13 mouse cellular contexts compared by ENCODE assay signal in the genomic region with DNA sequence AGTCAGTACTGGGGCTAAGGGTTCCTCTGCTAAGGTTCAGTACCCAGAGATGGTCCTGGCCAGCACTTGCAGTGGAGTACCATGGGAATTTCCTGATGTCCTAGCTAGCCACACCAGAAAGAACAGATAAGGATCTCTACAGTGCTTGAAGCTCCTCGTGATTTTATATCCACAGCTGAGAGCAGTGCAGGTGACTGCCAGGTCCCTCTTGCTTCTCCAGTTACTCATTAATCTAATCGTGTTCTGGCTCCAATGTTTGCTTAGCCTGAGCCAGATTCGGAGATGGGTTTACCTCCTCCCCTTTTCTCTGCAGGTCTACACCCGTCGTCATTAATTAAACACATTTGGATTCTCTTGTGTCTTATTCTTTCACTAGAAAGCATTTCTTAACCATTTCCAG.
A peak's percentile ranks its signal among the peaks of the same experiment; 100 is the strongest.
DNase-seq lines count a peak whose midpoint lies in the region; ATAC-seq and TF ChIP-seq lines count a peak whose summit lies in the region.
"Had no signal": no experiment of that assay in that cellular context is flagged by ENCODE, and none has a peak within 500 bp of the region (broad histone marks: within the 10 kb centered on the region; RNA-seq: fewer than 3 reads in every experiment).

No protein-coding gene starts in this region.

- H3K9me3 ChIP-seq in intestine, embryonic 16.5 days (ENCODE audit: control insufficient read depth, low read length): no peaks in the 10 kb centered on the region
- no peaks in the 10 kb centered on the region for H3K9me3 ChIP-seq in kidney, postnatal 0 days (replicated peaks; ENCODE audit: low read length)
- no peaks in the 10 kb centered on the region for H3K9me3 ChIP-seq in stomach, embryonic 14.5 days (ENCODE audit: control insufficient read depth, low read depth, low read length)
- H3K9me3 ChIP-seq in heart, embryonic 10.5 days: no peaks in the 10 kb centered on the region
- H3K9me3 ChIP-seq: embryonic facial prominence, embryonic 12.5 days; forebrain, embryonic 10.5 days; neural tube, embryonic 15.5 days had no signal

- H3K79me2 ChIP-seq in liver, adult 2 months (ENCODE audit: control insufficient read depth, insufficient read depth, low read length): no peaks in the 10 kb centered on the region

- ATAC-seq in intestine, embryonic 16.5 days: peak; percentile 94
- peak; percentile 72; the same call in 1 of the 2 replicates for ATAC-seq in kidney, postnatal 0 days (replicated peaks; ENCODE audit: low FRiP score, low read depth)
- ATAC-seq in stomach, embryonic 14.5 days (ENCODE audit: insufficient number of reproducible peaks, insufficient read depth, low FRiP score, low read depth): 0 out of 2 replicates have a peak, but pooled peaks have one; percentile 63

- TF ChIP-seq POLR2A in liver, adult 2 months (IDR thresholded peaks at IDR 0.05; ENCODE audit: extremely low read depth, insufficient read depth, low read length): no peak

- 18% methylated on average over 5 of the region's 5 CpGs for WGBS in liver, adult 2 months
- 26% methylated on average over 5 of the region's 5 CpGs for WGBS in intestine, embryonic 16.5 days
- 9% methylated on average over 5 of the region's 5 CpGs for WGBS in kidney, postnatal 0 days
- WGBS in stomach, embryonic 14.5 days: 17% methylated on average over 5 of the region's 5 CpGs
- WGBS in heart, embryonic 10.5 days: 45% methylated on average over 5 of the region's 5 CpGs

- H3K4me1 ChIP-seq in liver, adult 2 months (ENCODE audit: control insufficient read depth, insufficient read depth, low read length): peaks cover 6% of the 10 kb centered on the region
- 0 out of 2 replicates have a peak, but pooled peaks cover 4% of the 10 kb centered on the region for H3K4me1 ChIP-seq in intestine, embryonic 16.5 days (ENCODE audit: control insufficient read depth, insufficient read depth, low read length)
- H3K4me1 ChIP-seq in kidney, postnatal 0 days (replicated peaks; ENCODE audit: insufficient read depth, low read length): no peaks in the 10 kb centered on the region
- 0 out of 2 replicates have a peak, but pooled peaks cover 3% of the 10 kb centered on the region for H3K4me1 ChIP-seq in stomach, embryonic 14.5 days (ENCODE audit: control insufficient read depth, insufficient read depth, low read length)
- H3K4me1 ChIP-seq in heart, embryonic 10.5 days: no peaks in the 10 kb centered on the region
- H3K4me1 ChIP-seq: forebrain, embryonic 10.5 days had no signal

- no peak for TF ChIP-seq CTCF in liver, adult 2 months (IDR thresholded peaks at IDR 0.05; ENCODE audit: low read depth, low read length)
- TF ChIP-seq CTCF in kidney, postnatal 0 days (IDR thresholded peaks at IDR 0.05; ENCODE audit: low read depth): no peak

- no peak overlapping the region for H3K4me2 ChIP-seq in intestine, embryonic 16.5 days (ENCODE audit: low read depth, low read length)
- H3K4me2 ChIP-seq in kidney, postnatal 0 days (ENCODE audit: low read length): no peak overlapping the region
- no peak overlapping the region for H3K4me2 ChIP-seq in stomach, embryonic 14.5 days (replicated peaks; ENCODE audit: low read depth, low read length)
- H3K4me2 ChIP-seq: embryonic facial prominence, embryonic 12.5 days; neural tube, embryonic 15.5 days had no signal

- no peak overlapping the region for H3K4me3 ChIP-seq in liver, adult 2 months (ENCODE audit: insufficient read depth, low read depth, low read length)
- H3K4me3 ChIP-seq in intestine, embryonic 16.5 days (ENCODE audit: low read length): no peak overlapping the region
- H3K4me3 ChIP-seq in kidney, postnatal 0 days (replicated peaks; ENCODE audit: low read depth, low read length): no peak overlapping the region
- H3K4me3 ChIP-seq in stomach, embryonic 14.5 days (ENCODE audit: low read depth, low read length): no peak overlapping the region
- H3K4me3 ChIP-seq in heart, embryonic 10.5 days: no peak overlapping the region
- H3K4me3 ChIP-seq: embryonic facial prominence, embryonic 12.5 days; forebrain, embryonic 10.5 days; neural tube, embryonic 15.5 days had no signal

- no peaks in the 10 kb centered on the region for H3K36me3 ChIP-seq in liver, adult 2 months (ENCODE audit: control insufficient read depth, insufficient read depth, low read length)
- no peaks in the 10 kb centered on the region for H3K36me3 ChIP-seq in intestine, embryonic 16.5 days (ENCODE audit: control insufficient read depth, insufficient read depth, low read length)
- no peaks in the 10 kb centered on the region for H3K36me3 ChIP-seq in kidney, postnatal 0 days (ENCODE audit: insufficient read depth, low read length)
- H3K36me3 ChIP-seq in stomach, embryonic 14.5 days (ENCODE audit: control insufficient read depth, insufficient read depth, low read length): no peaks in the 10 kb centered on the region
- H3K36me3 ChIP-seq in heart, embryonic 10.5 days: no peaks in the 10 kb centered on the region
- H3K36me3 ChIP-seq: embryonic facial prominence, embryonic 12.5 days; forebrain, embryonic 10.5 days; neural tube, embryonic 15.5 days had no signal

- 0 out of 2 replicates have a peak overlapping the region, but pooled peaks have one; percentile 23 for H3K27ac ChIP-seq in liver, adult 2 months (replicated peaks; ENCODE audit: insufficient read depth, low read depth, low read length)
- no peak overlapping the region for H3K27ac ChIP-seq in intestine, embryonic 16.5 days (ENCODE audit: low read length)
- no peak overlapping the region for H3K27ac ChIP-seq in kidney, postnatal 0 days
- no peak overlapping the region for H3K27ac ChIP-seq in stomach, embryonic 14.5 days (ENCODE audit: low read length)
- H3K27ac ChIP-seq in heart, embryonic 10.5 days: no peak overlapping the region
- H3K27ac ChIP-seq: embryonic facial prominence, embryonic 12.5 days; forebrain, embryonic 10.5 days; macrophage; neural tube, embryonic 15.5 days had no signal

- peak; percentile 95 for DNase-seq in liver, adult 2 months (ENCODE audit: extremely low read depth, low read depth, low spot score)
- no peak for DNase-seq in liver
- DNase-seq in kidney, postnatal 0 days (ENCODE audit: low spot score): peak; percentile 40
- DNase-seq in urinary bladder, postnatal 14 days (ENCODE audit: low spot score): no peak
- DNase-seq in heart, embryonic 10.5 days (ENCODE audit: low spot score): no peak
- DNase-seq: heart, adult 18-20 months; thymus, postnatal 14 days had no signal

- H3K9ac ChIP-seq in liver, adult 2 months (ENCODE audit: low read depth, low read length): no peak overlapping the region
- no peak overlapping the region for H3K9ac ChIP-seq in intestine, embryonic 16.5 days (ENCODE audit: low read depth, low read length)
- no peak overlapping the region for H3K9ac ChIP-seq in kidney, postnatal 0 days (ENCODE audit: low read depth, low read length)
- H3K9ac ChIP-seq in stomach, embryonic 14.5 days (replicated peaks; ENCODE audit: low read depth, low read length): no peak overlapping the region
- H3K9ac ChIP-seq: embryonic facial prominence, embryonic 12.5 days; neural tube, embryonic 15.5 days had no signal

- H3K27me3 ChIP-seq in liver, adult 2 months (ENCODE audit: control insufficient read depth, insufficient read depth, low read length): no peaks in the 10 kb centered on the region
- no peaks in the 10 kb centered on the region for H3K27me3 ChIP-seq in intestine, embryonic 16.5 days (replicated peaks; ENCODE audit: control insufficient read depth, insufficient read depth, low read length)
- no peaks in the 10 kb centered on the region for H3K27me3 ChIP-seq in kidney, postnatal 0 days (ENCODE audit: insufficient read depth, low read length)
- H3K27me3 ChIP-seq in stomach, embryonic 14.5 days (ENCODE audit: control insufficient read depth, insufficient read depth, low read length): no peaks in the 10 kb centered on the region
- no peaks in the 10 kb centered on the region for H3K27me3 ChIP-seq in heart, embryonic 10.5 days (ENCODE audit: insufficient read depth, poor library complexity, severe bottlenecking)
- H3K27me3 ChIP-seq: embryonic facial prominence, embryonic 12.5 days; neural tube, embryonic 15.5 days had no signal

Comparison
In these comparisons a context has a peak if more than half of its experiments do, and no peak if none do; other contexts are left out.
1. DNase-seq: peak in liver, adult 2 months (single experiment) and kidney, postnatal 0 days (single experiment); none in liver (single experiment), urinary bladder, postnatal 14 days (single experiment) and heart, embryonic 10.5 days (single experiment).
2. Peak in every context shown above with its lines, with median percentiles within 50 percentile points of each other: ATAC-seq.